22 mouse cellular contexts compared by ENCODE assay signal in the genomic region with DNA sequence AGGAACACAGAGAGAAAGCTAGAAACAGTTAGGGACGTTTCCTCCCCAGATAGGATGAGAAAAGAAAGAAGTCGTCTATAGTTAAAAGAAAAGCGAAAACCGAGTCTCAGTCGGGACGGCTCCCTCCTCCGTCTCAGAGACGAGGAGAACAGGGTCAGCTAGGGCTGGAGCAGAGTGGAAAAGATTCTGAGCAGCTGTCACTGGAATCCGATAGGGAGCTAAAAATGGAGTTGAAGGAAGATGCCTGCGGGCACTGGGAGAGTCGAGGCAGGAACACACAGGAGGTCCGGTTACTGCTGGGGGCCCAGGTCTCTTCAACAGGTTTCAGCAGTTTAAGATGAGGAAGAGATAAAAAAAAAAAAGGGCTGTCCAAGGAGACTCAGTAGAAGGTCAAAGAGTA.
DNase-seq lines count a peak whose midpoint lies in the region; ATAC-seq lines count a peak whose summit lies in the region.
"Had no signal": no experiment of that assay in that cellular context is flagged by ENCODE, and none has a peak within 500 bp of the region (broad histone marks: within the 10 kb centered on the region; RNA-seq: fewer than 3 reads in every experiment).

No protein-coding gene starts in this region.

- H3K4me3 ChIP-seq in embryonic facial prominence, embryonic 11.5 days (ENCODE audit: low read depth, low read length): no peak overlapping the region
- H3K4me3 ChIP-seq in embryonic facial prominence, embryonic 10.5 days: no peak overlapping the region
- no peak overlapping the region for H3K4me3 ChIP-seq in heart, embryonic 13.5 days
- no peak overlapping the region for H3K4me3 ChIP-seq in lung, embryonic 16.5 days (ENCODE audit: low read length)
- H3K4me3 ChIP-seq: left cerebral cortex, adult 2 months; megakaryocyte, embryonic 14.5 days; midbrain, embryonic 13.5 days; neural tube, embryonic 12.5 days had no signal

- no peak overlapping the region for H3K27ac ChIP-seq in embryonic facial prominence, embryonic 11.5 days (replicated peaks; ENCODE audit: low read depth, low read length)
- H3K27ac ChIP-seq in embryonic facial prominence, embryonic 10.5 days (replicated peaks): no peak overlapping the region
- no peak overlapping the region for H3K27ac ChIP-seq in heart, embryonic 13.5 days (replicated peaks)
- H3K27ac ChIP-seq in lung, embryonic 16.5 days (ENCODE audit: low read length): no peak overlapping the region
- H3K27ac ChIP-seq: hindbrain, embryonic 14.5 days; kidney, postnatal 0 days; left cerebral cortex, adult 2 months; liver, embryonic 14.5 days; midbrain, embryonic 13.5 days; neural tube, embryonic 12.5 days had no signal

- H3K9me3 ChIP-seq in embryonic facial prominence, embryonic 11.5 days (replicated peaks; ENCODE audit: control insufficient read depth, low read length): no peaks in the 10 kb centered on the region
- no peaks in the 10 kb centered on the region for H3K9me3 ChIP-seq in embryonic facial prominence, embryonic 10.5 days
- no peaks in the 10 kb centered on the region for H3K9me3 ChIP-seq in heart, embryonic 13.5 days
- no peaks in the 10 kb centered on the region for H3K9me3 ChIP-seq in lung, embryonic 16.5 days (ENCODE audit: control insufficient read depth, low read length)
- H3K9me3 ChIP-seq: megakaryocyte, embryonic 14.5 days; midbrain, embryonic 13.5 days; neural tube, embryonic 12.5 days had no signal

- H3K9ac ChIP-seq in embryonic facial prominence, embryonic 11.5 days (replicated peaks; ENCODE audit: low read length): no peak overlapping the region
- peak overlapping the region; percentile 1; the same call in 1 of the 2 replicates for H3K9ac ChIP-seq in heart, embryonic 13.5 days
- H3K9ac ChIP-seq in lung, embryonic 16.5 days (ENCODE audit: low read length): no peak overlapping the region
- H3K9ac ChIP-seq: forebrain, postnatal 0 days; hindbrain, embryonic 14.5 days; liver, embryonic 14.5 days; midbrain, embryonic 13.5 days; neural tube, embryonic 12.5 days had no signal

- peak; percentile 9 for DNase-seq in embryonic facial prominence, embryonic 11.5 days (ENCODE audit: low spot score)
- no peak for DNase-seq in embryonic facial prominence, embryonic 10.5 days (ENCODE audit: low spot score)
- DNase-seq in heart, adult 18-20 months: no peak
- DNase-seq in lung, adult 18-20 months: no peak
- peak; percentile 81 for DNase-seq in skeletal muscle tissue, adult 2 months (ENCODE audit: low read depth, low spot score)
- DNase-seq in cerebellum, adult 11 months: no peak
- DNase-seq: adrenal gland, postnatal 10 days; cerebellum, adult 9-10 months; forebrain, postnatal 0 days; heart, postnatal 10 days; kidney, adult 2 months; retina, postnatal 1 day; right cerebral cortex, postnatal 25 days had no signal

- H3K36me3 ChIP-seq in embryonic facial prominence, embryonic 11.5 days (replicated peaks; ENCODE audit: control insufficient read depth, insufficient read depth, low read depth, low read length): no peaks in the 10 kb centered on the region
- H3K36me3 ChIP-seq in embryonic facial prominence, embryonic 10.5 days (replicated peaks): no peaks in the 10 kb centered on the region
- H3K36me3 ChIP-seq in heart, embryonic 13.5 days: no peaks in the 10 kb centered on the region
- no peaks in the 10 kb centered on the region for H3K36me3 ChIP-seq in lung, embryonic 16.5 days (ENCODE audit: control insufficient read depth, insufficient read depth, low read length)
- H3K36me3 ChIP-seq: midbrain, embryonic 13.5 days; neural tube, embryonic 12.5 days had no signal

- 51% methylated on average over 12 of the region's 12 CpGs for WGBS in embryonic facial prominence, embryonic 11.5 days
- WGBS in embryonic facial prominence, embryonic 10.5 days: 64% methylated on average over 12 of the region's 12 CpGs
- WGBS in heart, embryonic 13.5 days: 16% methylated on average over 12 of the region's 12 CpGs
- 50% methylated on average over 12 of the region's 12 CpGs for WGBS in lung, embryonic 16.5 days

- H3K4me1 ChIP-seq in embryonic facial prominence, embryonic 11.5 days (ENCODE audit: control insufficient read depth, insufficient read depth, low read length): no peaks in the 10 kb centered on the region
- H3K4me1 ChIP-seq in embryonic facial prominence, embryonic 10.5 days: peaks cover 6% of the 10 kb centered on the region; the same call in 1 of the 2 replicates
- peaks cover 40% of the 10 kb centered on the region for H3K4me1 ChIP-seq in heart, embryonic 13.5 days
- H3K4me1 ChIP-seq in lung, embryonic 16.5 days (replicated peaks; ENCODE audit: control insufficient read depth, insufficient read depth, low read length): peaks cover 5% of the 10 kb centered on the region; the same call in 1 of the 2 replicates
- H3K4me1 ChIP-seq: neural tube, embryonic 12.5 days had no signal

- no peak overlapping the region for H3K4me2 ChIP-seq in embryonic facial prominence, embryonic 11.5 days (ENCODE audit: low read depth, low read length)
- peak overlapping the region; percentile 43 for H3K4me2 ChIP-seq in heart, embryonic 13.5 days
- H3K4me2 ChIP-seq in lung, embryonic 16.5 days (ENCODE audit: low read depth, low read length): 0 out of 2 replicates have a peak overlapping the region, but pooled peaks have one; percentile 7
- H3K4me2 ChIP-seq: hindbrain, embryonic 14.5 days; midbrain, embryonic 13.5 days; neural tube, embryonic 12.5 days had no signal

- H3K27me3 ChIP-seq in embryonic facial prominence, embryonic 11.5 days (ENCODE audit: control insufficient read depth, insufficient read depth, low read length): no peaks in the 10 kb centered on the region
- no peaks in the 10 kb centered on the region for H3K27me3 ChIP-seq in embryonic facial prominence, embryonic 10.5 days (replicated peaks; ENCODE audit: low read depth, poor library complexity, severe bottlenecking)
- H3K27me3 ChIP-seq in heart, embryonic 13.5 days (replicated peaks): no peaks in the 10 kb centered on the region
- no peaks in the 10 kb centered on the region for H3K27me3 ChIP-seq in lung, embryonic 16.5 days (ENCODE audit: control insufficient read depth, insufficient read depth, low read depth, low read length)
- H3K27me3 ChIP-seq: midbrain, embryonic 13.5 days; neural tube, embryonic 12.5 days had no signal

- no peak for ATAC-seq in embryonic facial prominence, embryonic 11.5 days (replicated peaks; ENCODE audit: insufficient number of reproducible peaks, low FRiP score, low TSS enrichment, low read depth)
- ATAC-seq in heart, embryonic 13.5 days (ENCODE audit: extremely low read depth, insufficient number of reproducible peaks, low FRiP score, low TSS enrichment): no peak
- no peak for ATAC-seq in lung, embryonic 16.5 days (ENCODE audit: low read depth)
- ATAC-seq: forebrain, postnatal 0 days; midbrain, embryonic 13.5 days had no signal

Comparison
In these comparisons a context has a peak if more than half of its experiments do, and no peak if none do; other contexts are left out.
1. DNase-seq: peak in embryonic facial prominence, embryonic 11.5 days (single experiment) and skeletal muscle tissue, adult 2 months (single experiment); none in embryonic facial prominence, embryonic 10.5 days (single experiment), heart, adult 18-20 months (0 of 2), lung, adult 18-20 months (0 of 2) and cerebellum, adult 11 months (single experiment).